Mouse (Mus musculus) MEL (cell line): Measurements from ENCODE around the gene Mmp1b. TPM values are rescaled to one million over a fixed set of nuclear protein-coding genes. Genes with fewer than 3 reads are reported as not detected.

Experiments
- DNase-seq: peaks from one replicate; pipeline ENCODE4 v3.0.0; 2011; ENCODE audit warnings: low read depth, low spot score
- H3K27ac ChIP-seq: 2 replicates; pipeline ENCODE4 v1.5.1; 2012; ENCODE audit warnings: low read depth, mild to moderate bottlenecking, control low read depth, low read length, moderate library complexity; ENCODE audit not compliant: control insufficient read depth
- H3K27me3 ChIP-seq, 2 experiments: fragments of 150-350 bp in 1 of 2; sonication (generic) in 1 of 2; 2 replicates each; pipeline ENCODE4 v1.6.1; 2012; ENCODE audit warnings: low read length in 2 of 2, mild to moderate bottlenecking in 2 of 2, improper control_type of control experiment in 1 of 2, moderate library complexity in 1 of 2; ENCODE audit not compliant: insufficient read depth in 2 of 2, control insufficient read depth in 1 of 2
- H3K36me3 ChIP-seq, 2 experiments: 2 replicates each; pipeline ENCODE4 v1.6.1; 2012 to 2014; ENCODE audit warnings: low read length in 2 of 2, improper control_type of control experiment in 1 of 2, inconsistent platforms in 1 of 2, mild to moderate bottlenecking in 1 of 2; ENCODE audit not compliant: insufficient read depth in 2 of 2, control insufficient read depth in 1 of 2
- H3K4me1 ChIP-seq, 2 experiments: fragments of 150-350 bp in 1 of 2; sonication (generic) in 1 of 2; 2 replicates each; pipeline ENCODE4 v1.6.1; 2012; ENCODE audit warnings: low read length in 2 of 2, improper control_type of control experiment in 1 of 2, mild to moderate bottlenecking in 1 of 2; ENCODE audit not compliant: insufficient read depth in 2 of 2, control insufficient read depth in 1 of 2
- H3K4me3 ChIP-seq, 2 experiments: fragments of 150-350 bp in 1 of 2; sonication (generic) in 1 of 2; 2 replicates each; pipeline ENCODE4 v1.5.1; 2012; ENCODE audit warnings: low read depth in 2 of 2, low read length in 2 of 2, mild to moderate bottlenecking in 2 of 2, moderate library complexity in 2 of 2, control low read depth in 1 of 2, improper control_type of control experiment in 1 of 2; ENCODE audit not compliant: control insufficient read depth in 1 of 2, insufficient read depth in 1 of 2
- H3K79me2 ChIP-seq: 2 replicates; pipeline ENCODE4 v1.6.1; 2012; ENCODE audit warnings: mild to moderate bottlenecking, low read length, moderate library complexity; ENCODE audit not compliant: control insufficient read depth, poor library complexity, insufficient read depth
- H3K9ac ChIP-seq: 2 replicates; pipeline ENCODE4 v1.6.1; 2012; ENCODE audit warnings: low read depth, mild to moderate bottlenecking, control low read depth, low read length, moderate library complexity; ENCODE audit not compliant: control insufficient read depth, poor library complexity, severe bottlenecking
- H3K9me3 ChIP-seq: fragments of 150-350 bp; sonication (generic); replicated peaks from 2 replicates; pipeline ENCODE4 v1.6.1; 2012; ENCODE audit warnings: mild to moderate bottlenecking, low read length, improper control_type of control experiment, moderate library complexity; ENCODE audit not compliant: insufficient read depth
- TCF12 ChIP-seq: IDR thresholded peaks from 2 replicates; pipeline ENCODE4 v1.6.1; 2014; ENCODE audit warnings: low read depth, mild to moderate bottlenecking, inconsistent platforms, low read length, improper control_type of control experiment, moderate library complexity
- polyA plus RNA-seq, 2 experiments: library from polyadenylated mRNA; stranded (reverse) in 1 of 2; unstranded in 1 of 2; fragments of >175 nt in 1 of 2; fragments of >200 nt in 1 of 2; gene quantifications; 2 replicates each; pipeline versions ENCODE4 v1.2.1 to v1.2.4; 2012; ENCODE audit warnings: low replicate concordance in 2 of 2, low read depth in 1 of 2; ENCODE audit not compliant: insufficient read length in 2 of 2, insufficient read depth in 1 of 2, missing spikeins in 1 of 2
- total RNA-seq: library from RNA; depleted of rRNA; stranded (reverse); fragments of 300-350 nt; gene quantifications from 2 replicates; pipeline ENCODE4 v1.2.3, GENCODE M21; 2012; rRNA removed

The Mmp1b gene
- total and polyA plus RNA-seq, 3 experiments: not detected

DNA sequence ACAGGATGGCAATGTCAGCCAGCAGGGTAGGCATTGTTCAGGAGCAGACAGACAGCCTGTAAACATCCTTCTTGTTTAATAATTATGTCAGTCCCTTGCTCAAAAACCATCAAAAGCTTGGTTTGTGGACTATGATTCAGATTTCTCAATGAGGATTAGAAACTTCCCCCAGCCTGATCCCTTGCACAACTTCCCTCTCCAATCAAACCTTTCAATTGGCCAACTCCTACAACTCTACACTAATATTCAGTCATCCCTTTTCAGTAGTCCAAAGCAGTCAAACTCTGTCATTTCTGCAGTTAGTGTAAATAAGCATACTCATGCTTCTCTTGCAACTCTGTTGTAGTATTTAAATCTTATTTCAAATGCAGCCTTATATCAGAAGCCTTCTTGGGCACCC is 56.0 kb downstream of the Mmp1b start:
- Histone ChIP-seq H3K36me3 (no peaks in the 10 kb centered on the region), H3K9ac (no peak overlapping the region), H3K4me3 (no peak overlapping the region), H3K27ac (no peak overlapping the region), H3K9me3 (no peaks in the 10 kb centered on the region), H3K79me2 (no peaks in the 10 kb centered on the region)
- DNase-seq: no peak
- TF ChIP-seq TCF12: no peak
- TF ChIP-seq, all 39 proteins: peak for 0
- H3K4me1 ChIP-seq: no peaks in the 10 kb centered on the region
- H3K27me3 ChIP-seq: no peaks in the 10 kb centered on the region; a peak in 2 of 4 replicates

Other genes with a start within 250 kb of the Mmp1b start
- 3.2 and 4.1 TPM in 2 replicates for gene Dync2h1, start 203.6 kb downstream of the Mmp1b start, total RNA-seq
- 1 to 10 TPM in 1 of 2 experiments, not detected in 1; 4.5 TPM for gene Dync2h1, start 203.6 kb downstream of the Mmp1b start, polyA plus RNA-seq
- 181 and 187 TPM in 2 replicates for gene Dcun1d5, start 203.5 kb downstream of the Mmp1b start, total RNA-seq
- gene Dcun1d5, start 203.5 kb downstream of the Mmp1b start, polyA plus RNA-seq: 100 to 1,000 TPM in 1 of 2 experiments, not detected in 1; 242 TPM
- not detected in 2 replicates for gene Mmp13, start 115.5 kb downstream of the Mmp1b start, total RNA-seq
- not detected for gene Mmp13, start 115.5 kb downstream of the Mmp1b start, polyA plus RNA-seq
- not detected in 2 replicates for gene Mmp12, start 43.7 kb downstream of the Mmp1b start, total RNA-seq
- gene Mmp12, start 43.7 kb downstream of the Mmp1b start, polyA plus RNA-seq: not detected
- gene Mmp3, start 57.8 kb upstream of the Mmp1b start, total RNA-seq: not detected in 2 replicates
- not detected for gene Mmp3, start 57.8 kb upstream of the Mmp1b start, polyA plus RNA-seq
- gene Mmp10, start 114.3 kb upstream of the Mmp1b start, total RNA-seq: not detected in 2 replicates
- gene Mmp10, start 114.3 kb upstream of the Mmp1b start, polyA plus RNA-seq: not detected
- gene Mmp8, start 170.4 kb upstream of the Mmp1b start, total RNA-seq: not detected in 2 replicates
- not detected for gene Mmp8, start 170.4 kb upstream of the Mmp1b start, polyA plus RNA-seq
- gene Mmp27, start 183.3 kb upstream of the Mmp1b start, total RNA-seq: 0.27 TPM in 1 of 2 replicates, not detected in the other
- gene Mmp27, start 183.3 kb upstream of the Mmp1b start, polyA plus RNA-seq: not detected
- not detected in 2 replicates for gene Mmp20, start 240.2 kb upstream of the Mmp1b start, total RNA-seq
- not detected for gene Mmp20, start 240.2 kb upstream of the Mmp1b start, polyA plus RNA-seq